Mouse (Mus musculus): Measurements from ENCODE around the gene Upk1b.

The Upk1b gene

DNA sequence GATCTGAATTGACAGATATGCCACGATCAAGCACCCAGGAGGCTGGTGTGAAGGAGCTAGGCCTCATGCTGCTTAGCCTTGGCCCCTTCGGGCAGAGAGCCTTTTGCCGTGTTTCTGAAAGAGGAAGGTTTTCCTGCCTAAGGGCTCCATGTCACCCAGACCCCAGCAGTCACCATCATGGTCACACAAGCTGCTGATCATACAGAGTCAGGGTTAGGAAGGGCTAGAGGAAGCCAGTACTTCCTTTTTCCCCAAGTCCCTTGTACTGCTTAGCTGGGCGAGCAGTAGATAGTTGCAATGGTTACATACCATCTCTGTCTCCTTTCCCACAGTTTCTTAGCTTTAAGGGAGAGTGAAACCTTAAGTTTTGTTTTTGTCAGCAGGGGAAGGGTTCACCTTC is 36.6 kb downstream of the Upk1b start:
- DNase-seq (ENCODE audit: extremely low read depth, insufficient read length, low spot score): no peak

GRCm38 (mm10) chr16:38762401-38762800 is 37.7 kb downstream of the Upk1b start:
- DNase-seq (ENCODE audit: extremely low read depth, insufficient read length, low spot score): no peak

- DNase-seq (ENCODE audit: extremely low read depth, insufficient read length, low spot score): no peak
Observed at GRCm38 (mm10) chr16:38761972-38762371, 38.2 kb downstream of the Upk1b start.

GRCm38 (mm10) chr16:38760834-38761375 is 39.2 kb downstream of the Upk1b start:
- DNase-seq (ENCODE audit: extremely low read depth, insufficient read length, low spot score): no peak

DNA sequence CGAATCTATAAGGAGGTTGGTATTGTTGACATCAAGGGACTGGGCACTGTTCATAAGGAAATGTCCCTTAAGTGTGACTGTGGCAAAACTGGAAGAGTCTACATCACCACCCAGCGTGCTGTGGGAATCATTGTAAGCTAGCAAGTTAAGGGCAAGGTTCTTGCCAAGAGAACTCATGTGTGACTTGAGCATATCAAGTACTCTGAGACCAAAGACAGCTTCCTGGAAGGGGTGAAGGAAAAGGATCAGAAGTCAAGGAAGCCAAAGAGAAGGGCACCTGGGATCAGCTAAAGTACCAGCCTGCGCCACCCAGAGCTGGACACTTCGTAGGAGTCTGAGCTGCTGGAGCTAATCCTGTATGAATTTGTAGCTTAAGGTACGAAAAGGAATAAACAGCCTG is 39.9 kb downstream of the Upk1b start:
- DNase-seq (ENCODE audit: extremely low read depth, insufficient read length, low spot score): no peak

- DNase-seq (ENCODE audit: extremely low read depth, insufficient read length, low spot score): no peak
Observed at GRCm38 (mm10) chr16:38758104-38758861, 41.8 kb downstream of the Upk1b start.

- no peak for DNase-seq (ENCODE audit: extremely low read depth, insufficient read length, low spot score)
Observed at GRCm38 (mm10) chr16:38757626-38758025, 42.5 kb downstream of the Upk1b start.

DNA sequence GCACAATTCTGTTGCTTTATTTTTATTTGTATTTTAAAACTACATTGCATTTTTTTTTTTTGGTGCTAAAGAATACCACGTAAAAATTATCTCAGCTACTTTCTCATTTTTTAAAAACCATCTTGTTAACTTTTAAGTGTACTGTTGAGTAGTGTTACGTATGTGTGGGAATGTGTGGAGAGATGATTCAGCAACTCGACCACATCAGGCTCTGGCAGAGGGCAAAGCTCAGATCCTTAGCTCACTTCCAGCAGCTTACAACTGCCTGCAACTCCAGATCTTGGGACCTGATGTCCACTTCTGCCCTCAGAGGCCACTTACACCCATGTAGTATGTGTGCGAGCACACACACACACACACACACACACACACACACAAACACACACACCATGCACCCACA is 43.6 kb downstream of the Upk1b start:
- no peak for DNase-seq (ENCODE audit: extremely low read depth, insufficient read length, low spot score)

DNA sequence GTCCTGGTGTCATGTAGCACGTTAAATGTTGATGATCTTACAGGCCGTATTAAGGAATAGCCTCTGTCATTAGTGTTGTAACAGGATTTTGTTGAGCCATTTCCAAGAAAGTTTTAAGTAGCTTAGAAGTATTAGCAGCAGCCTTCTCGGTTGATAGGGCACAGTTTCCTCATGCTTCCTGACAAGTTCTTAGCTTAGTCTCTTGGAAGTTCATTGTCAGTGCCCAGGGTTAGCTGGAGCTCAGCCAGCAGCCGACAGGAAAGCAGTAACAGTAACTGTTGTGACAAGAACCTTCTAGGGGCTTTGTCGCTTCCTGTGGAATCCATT is 44.0 kb downstream of the Upk1b start:
- no peak for DNase-seq (ENCODE audit: extremely low read depth, insufficient read length, low spot score)

DNA sequence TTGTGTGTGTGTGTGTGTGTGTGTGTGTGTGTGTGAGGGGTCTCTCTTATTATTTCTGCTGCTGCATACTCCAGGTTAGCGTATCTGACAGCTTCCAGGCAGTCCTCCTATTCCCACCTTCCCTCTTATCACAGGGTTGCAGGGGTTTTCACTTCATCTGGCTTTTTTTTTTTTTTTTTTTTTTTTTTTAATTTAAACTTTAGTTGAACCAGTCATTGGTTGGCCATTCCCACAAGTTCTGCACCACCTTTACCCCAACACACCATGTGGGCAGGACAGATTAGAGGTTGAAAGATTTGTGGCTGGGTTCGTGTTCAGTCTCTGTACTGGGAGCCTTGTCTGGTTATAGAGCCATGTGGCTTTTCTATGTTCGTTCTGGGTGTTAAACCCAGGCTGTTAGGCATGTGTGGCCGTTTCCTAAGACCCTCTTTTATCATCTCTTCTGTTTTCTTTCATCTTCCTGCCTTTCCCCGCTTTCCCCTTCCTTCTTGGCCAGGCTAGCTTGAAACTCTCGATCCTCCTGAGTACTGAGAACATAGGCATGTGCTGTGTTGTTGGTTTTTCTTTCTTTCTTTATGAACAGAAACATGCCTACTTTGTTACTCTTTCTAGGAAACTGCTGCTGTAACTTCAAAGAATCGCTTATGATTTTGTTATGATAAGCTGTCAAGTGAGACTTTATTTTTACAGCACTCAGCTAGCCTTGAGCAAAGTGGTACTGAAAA is 44.5 kb downstream of the Upk1b start:
- DNase-seq (ENCODE audit: extremely low read depth, insufficient read length, low spot score): no peak

GRCm38 (mm10) chr16:38753631-38754030 is 46.5 kb downstream of the Upk1b start:
- no peak for DNase-seq (ENCODE audit: extremely low read depth, insufficient read length, low spot score)

GRCm38 (mm10) chr16:38750803-38751202 is 49.3 kb downstream of the Upk1b start:
- DNase-seq (ENCODE audit: extremely low read depth, insufficient read length, low spot score): no peak

DNA sequence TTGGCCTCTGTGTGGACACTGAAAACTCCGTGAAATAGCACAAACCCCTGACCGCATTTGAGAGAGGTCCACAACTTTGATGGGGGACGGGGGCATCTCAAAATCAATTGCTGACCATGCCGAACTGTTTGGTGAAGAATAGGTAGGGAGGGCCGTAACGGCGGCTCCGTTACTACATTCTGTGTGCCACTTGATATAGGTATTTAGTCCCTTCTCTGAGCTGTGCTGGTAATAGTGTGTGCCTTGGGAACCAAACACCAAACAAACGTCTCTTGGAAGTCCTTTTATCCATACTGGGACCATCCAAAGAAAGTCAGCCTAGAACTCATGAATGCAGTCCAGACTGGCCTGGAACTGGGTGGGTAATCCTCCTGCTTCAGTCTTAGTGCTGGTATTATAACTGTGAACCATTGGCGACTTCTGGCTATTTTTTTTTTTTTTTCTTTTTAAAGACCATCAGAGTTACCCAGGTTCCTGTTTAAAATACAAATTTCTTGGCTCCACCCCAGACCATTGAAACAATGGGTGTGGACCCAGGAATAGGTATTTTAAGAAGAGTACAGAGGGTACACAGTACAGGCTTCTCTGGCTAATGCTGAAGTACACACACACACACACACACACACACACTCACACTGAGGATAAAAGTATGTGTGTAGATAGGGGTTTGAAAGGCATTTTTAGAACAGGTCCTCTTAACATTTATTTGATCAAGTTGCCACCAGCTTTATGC is 56.0 kb downstream of the Upk1b start:
- DNase-seq (ENCODE audit: extremely low read depth, insufficient read length, low spot score): no peak

- no peak for DNase-seq (ENCODE audit: extremely low read depth, insufficient read length, low spot score)
Observed at GRCm38 (mm10) chr16:38742659-38743131, 57.4 kb downstream of the Upk1b start.

DNA sequence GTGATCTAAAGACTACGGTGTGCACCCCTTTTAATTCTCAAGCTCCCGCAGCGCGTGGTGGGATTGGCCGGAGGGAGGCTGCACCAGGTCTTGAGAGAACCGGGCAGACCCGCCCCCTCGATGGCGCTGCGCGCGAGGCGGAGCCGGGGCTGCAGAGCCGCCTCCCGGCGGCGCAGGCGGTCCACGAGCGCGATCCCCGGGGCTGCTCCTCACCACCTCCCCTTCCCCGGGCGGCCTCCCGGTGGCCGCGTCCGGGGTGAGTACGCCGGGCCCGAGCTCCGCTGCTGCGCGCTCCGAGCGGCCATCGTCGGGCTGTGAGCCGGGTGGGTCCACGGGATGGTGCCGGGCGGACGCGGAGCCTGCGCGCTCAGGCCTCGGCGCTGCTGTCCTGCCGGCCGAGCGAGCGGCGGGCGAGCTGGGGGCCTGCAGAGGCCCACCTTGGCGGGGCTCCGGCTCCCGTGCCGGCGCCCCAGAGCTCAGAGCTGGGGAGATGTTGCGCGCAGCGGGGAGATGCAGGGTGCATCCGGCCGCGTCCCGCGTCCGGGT is 57.9 kb downstream of the Upk1b start, which contains the start of gene B4galt4:
B4galt4 (plus strand) TSS at position 152 of the 546 bp plus-strand sequence.
- DNase-seq (ENCODE audit: extremely low read depth, insufficient read length, low spot score): no peak

DNA sequence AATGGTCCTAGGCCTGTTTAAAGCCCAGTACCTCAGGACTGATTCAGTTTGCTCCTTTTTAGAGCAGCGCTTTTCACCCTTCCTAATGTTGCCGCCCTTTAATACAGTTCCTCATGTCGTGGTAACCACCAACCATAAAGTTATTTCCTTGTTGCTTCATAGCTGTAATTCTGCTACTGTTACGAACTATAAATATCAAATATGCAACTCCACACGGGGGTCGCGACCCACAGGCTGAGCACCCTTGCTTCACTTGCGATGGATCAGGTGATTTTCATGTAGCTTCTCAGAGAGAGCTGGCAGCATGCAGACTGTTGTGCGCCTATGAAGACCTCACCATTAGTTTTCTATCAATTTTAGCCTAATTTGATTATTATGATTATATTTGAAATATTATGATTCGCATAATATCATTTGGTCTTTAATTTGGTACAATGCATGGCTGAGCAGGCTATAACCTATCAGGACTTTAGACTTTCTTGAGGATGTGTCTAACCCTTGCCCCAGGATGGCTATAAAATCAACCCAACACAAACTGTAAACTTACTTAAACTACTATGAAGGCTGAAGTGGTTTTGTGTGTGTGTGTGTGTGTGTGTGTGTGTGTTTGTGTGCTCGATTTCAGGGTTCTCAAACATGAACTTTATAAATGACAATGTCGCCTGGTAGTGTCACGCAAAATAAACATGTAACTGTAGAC is 58.8 kb downstream of the Upk1b start:
- no peak for DNase-seq (ENCODE audit: extremely low read depth, insufficient read length, low spot score)

DNA sequence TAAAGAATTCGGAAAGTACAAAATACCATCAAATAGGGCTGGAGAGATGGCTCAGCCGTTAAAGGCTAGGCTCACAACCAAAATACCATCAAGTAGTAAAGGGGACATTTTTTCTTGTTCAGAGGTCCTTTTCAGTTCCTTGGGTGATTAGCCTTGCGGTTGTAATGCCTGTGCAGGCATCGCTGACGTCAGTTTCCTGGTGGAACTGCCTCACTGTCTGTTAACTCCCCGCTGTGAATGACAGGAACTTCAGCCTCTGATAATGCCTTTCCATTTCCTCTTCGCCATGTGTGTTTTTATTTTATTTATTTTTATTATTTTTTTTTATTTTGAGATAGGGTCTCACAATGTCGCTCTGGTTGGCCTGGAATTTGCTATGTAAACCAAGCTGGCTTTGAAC is 69.2 kb downstream of the Upk1b start:
- no peak for DNase-seq (ENCODE audit: extremely low read depth, insufficient read length, low spot score)

GRCm38 (mm10) chr16:38729610-38730288 is 70.4 kb downstream of the Upk1b start:
- DNase-seq (ENCODE audit: extremely low read depth, insufficient read length, low spot score): no peak

DNA sequence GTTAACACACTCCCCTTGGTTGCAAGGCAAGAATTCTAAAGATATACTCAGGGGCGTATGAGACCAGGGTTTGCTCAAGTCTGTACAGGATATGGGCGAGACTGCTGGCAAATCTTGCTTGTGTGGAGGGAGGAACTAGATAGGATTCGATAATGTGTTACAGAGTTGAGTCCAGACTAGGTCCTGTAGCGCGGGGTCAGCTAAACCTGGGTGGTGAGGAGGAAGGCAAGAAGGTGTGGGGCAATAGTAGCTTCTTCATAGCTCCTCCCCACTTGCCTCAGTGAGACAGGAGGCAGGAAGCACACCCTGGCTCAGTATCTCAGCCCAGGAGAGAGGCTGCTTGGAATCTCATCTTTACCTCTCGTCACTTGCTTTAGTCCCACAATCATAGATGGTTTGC is 71.0 kb downstream of the Upk1b start:
- no peak for DNase-seq (ENCODE audit: extremely low read depth, insufficient read length, low spot score)
